Mouse (Mus musculus) G1E (cell line): ENCODE measurements around the gene Cct4.

Experiments used
- CTCF ChIP-seq: IDR thresholded peaks from 2 replicates; pipeline ENCODE4 v1.5.1; 2012; ENCODE audit warnings: low read depth, low read length, inconsistent platforms, mixed read lengths
- GATA1 ChIP-seq: IDR thresholded peaks from 2 replicates; pipeline ENCODE4 v1.6.1; 2012; ENCODE audit warnings: borderline replicate concordance, low read length, inconsistent platforms, mixed read lengths

- TF ChIP-seq CTCF (no peak), GATA1 (no peak)
Observed at GRCm38 (mm10) chr11:22962101-22962500, 28.2 kb upstream of the Cct4 start.
